Mouse (Mus musculus): ENCODE measurements around the gene Ppp1r2.

The Ppp1r2 gene

GRCm38 (mm10) chr16:31234808-31235456 is 40.1 kb downstream of the Ppp1r2 start:
- no peak for DNase-seq (ENCODE audit: low read depth, low spot score)

- DNase-seq (ENCODE audit: low read depth, low spot score): no peak
Observed at GRCm38 (mm10) chr16:31234356-31234755, 40.7 kb downstream of the Ppp1r2 start.

GRCm38 (mm10) chr16:31233541-31234339 is 41.3 kb downstream of the Ppp1r2 start:
- no peak for DNase-seq (ENCODE audit: low read depth, low spot score)

GRCm38 (mm10) chr16:31233167-31233498 is 41.9 kb downstream of the Ppp1r2 start:
- no peak for DNase-seq (ENCODE audit: low read depth, low spot score)

GRCm38 (mm10) chr16:31232491-31233166 is 42.4 kb downstream of the Ppp1r2 start:
- DNase-seq (ENCODE audit: low read depth, low spot score): no peak

- no peak for DNase-seq (ENCODE audit: low read depth, low spot score)
Observed at GRCm38 (mm10) chr16:31231591-31231990, 43.5 kb downstream of the Ppp1r2 start.

- DNase-seq (ENCODE audit: low read depth, low spot score): no peak
Observed at GRCm38 (mm10) chr16:31227746-31228145, 47.3 kb downstream of the Ppp1r2 start.

GRCm38 (mm10) chr16:31215271-31215670 is 59.8 kb downstream of the Ppp1r2 start:
- DNase-seq (ENCODE audit: low read depth, low spot score): no peak

GRCm38 (mm10) chr16:31213463-31213862 is 61.6 kb downstream of the Ppp1r2 start:
- no peak for DNase-seq (ENCODE audit: low read depth, low spot score)

GRCm38 (mm10) chr16:31211503-31211902 is 63.6 kb downstream of the Ppp1r2 start:
- no peak for DNase-seq (ENCODE audit: low read depth, low spot score)

GRCm38 (mm10) chr16:31210453-31210852 is 64.6 kb downstream of the Ppp1r2 start:
- no peak for DNase-seq (ENCODE audit: low read depth, low spot score)

- DNase-seq (ENCODE audit: low read depth, low spot score): no peak
Observed at GRCm38 (mm10) chr16:31209911-31210310, 65.2 kb downstream of the Ppp1r2 start.

GRCm38 (mm10) chr16:31205726-31206125 is 69.4 kb downstream of the Ppp1r2 start:
- DNase-seq (ENCODE audit: low read depth, low spot score): no peak

GRCm38 (mm10) chr16:31205187-31205586 is 69.9 kb downstream of the Ppp1r2 start:
- no peak for DNase-seq (ENCODE audit: low read depth, low spot score)

- no peak for DNase-seq (ENCODE audit: low read depth, low spot score)
Observed at GRCm38 (mm10) chr16:31204216-31204615, 70.9 kb downstream of the Ppp1r2 start.

GRCm38 (mm10) chr16:31201704-31202103 is 73.4 kb downstream of the Ppp1r2 start:
- no peak for DNase-seq (ENCODE audit: low read depth, low spot score)

Measured in brain, embryonic 18.5 days (tissue).